Mouse (Mus musculus): ENCODE data around the gene Hoxb2. TPM values are rescaled to one million over a fixed set of nuclear protein-coding genes. Genes with fewer than 3 reads are reported as not detected.

The Hoxb2 gene
- 7.5 and 8.9 TPM in 2 replicates for polyA plus RNA-seq (2014; fragmentation: Nextera tagmentation; extraction: Ambion mirVana)

GRCm38 (mm10) chr11:96350341-96350624 is at the start of gene Hoxb2:
TSS of gene Hoxb2 (plus strand) at chr11:96350525.
- H3K4me1 ChIP-seq (ENCODE audit: control insufficient read depth, insufficient read depth, low read length) = no peaks in the 10 kb centered on the region
- no peak within 1 kb of the TSS; the same call in 1 of the 2 replicates for H3K27ac ChIP-seq (replicated peaks; ENCODE audit: low read depth, low read length)
- DNase-seq (ENCODE audit: low spot score) (no peak), ATAC-seq (ENCODE audit: low read depth) (no peak)
- no peaks in the 10 kb centered on the region for H3K36me3 ChIP-seq (ENCODE audit: control insufficient read depth, insufficient read depth, low read length)
- no peaks in the 10 kb centered on the region for H3K9me3 ChIP-seq (ENCODE audit: control insufficient read depth, low read length)
- H3K4me3 ChIP-seq (ENCODE audit: low read depth, low read length) = no peak within 1 kb of the TSS
- H3K4me2 ChIP-seq (ENCODE audit: low read depth, low read length) = peak within 1 kb of the TSS; percentile 50; the same call in 1 of the 2 replicates
- WGBS = 16% methylated on average over 2 of the region's 2 CpGs
- peaks cover 95% of the 10 kb centered on the region for H3K27me3 ChIP-seq (replicated peaks; ENCODE audit: control insufficient read depth, insufficient read depth, low read length)
- no peak within 1 kb of the TSS; the same call in 1 of the 2 replicates for H3K9ac ChIP-seq (ENCODE audit: low read depth, low read length)

- Histone ChIP-seq H3K27me3 (replicated peaks; ENCODE audit: control insufficient read depth, insufficient read depth, low read length) (peaks cover 100% of the 10 kb centered on the region), H3K4me3 (ENCODE audit: low read depth, low read length) (no peak overlapping the region), H3K36me3 (ENCODE audit: control insufficient read depth, insufficient read depth, low read length) (no peaks in the 10 kb centered on the region), H3K9me3 (ENCODE audit: control insufficient read depth, low read length) (no peaks in the 10 kb centered on the region), H3K27ac (replicated peaks; ENCODE audit: low read depth, low read length) (no peak overlapping the region), H3K9ac (ENCODE audit: low read depth, low read length) (no peak overlapping the region; the same call in 1 of the 2 replicates), H3K4me2 (ENCODE audit: low read depth, low read length) (peak overlapping the region; percentile 3; the same call in 1 of the 2 replicates), H3K4me1 (ENCODE audit: control insufficient read depth, insufficient read depth, low read length) (no peaks in the 10 kb centered on the region)
- ATAC-seq (ENCODE audit: low read depth) (no peak), DNase-seq (ENCODE audit: low spot score) (no peak)
- WGBS = 6% methylated on average over 7 of the region's 10 CpGs
These were observed 49.3 kb upstream of the Hoxb2 start for GRCm38 (mm10) chr11:96301064-96301431.

- WGBS = 2% methylated on average over 15 of the region's 15 CpGs
- Histone ChIP-seq H3K27me3 (replicated peaks; ENCODE audit: control insufficient read depth, insufficient read depth, low read length) (peaks cover 100% of the 10 kb centered on the region), H3K4me1 (ENCODE audit: control insufficient read depth, insufficient read depth, low read length) (no peaks in the 10 kb centered on the region), H3K9ac (ENCODE audit: low read depth, low read length) (no peak overlapping the region), H3K9me3 (ENCODE audit: control insufficient read depth, low read length) (no peaks in the 10 kb centered on the region), H3K4me3 (ENCODE audit: low read depth, low read length) (no peak overlapping the region), H3K4me2 (ENCODE audit: low read depth, low read length) (no peak overlapping the region), H3K27ac (replicated peaks; ENCODE audit: low read depth, low read length) (no peak overlapping the region), H3K36me3 (ENCODE audit: control insufficient read depth, insufficient read depth, low read length) (no peaks in the 10 kb centered on the region)
- ATAC-seq (ENCODE audit: low read depth) = no peak
- DNase-seq (ENCODE audit: low spot score) = no peak
These were observed 48.5 kb upstream of the Hoxb2 start for GRCm38 (mm10) chr11:96301837-96302236.

- no peaks in the 10 kb centered on the region for H3K4me1 ChIP-seq (ENCODE audit: control insufficient read depth, insufficient read depth, low read length)
- H3K9ac ChIP-seq (ENCODE audit: low read depth, low read length) = no peak overlapping the region
- H3K4me2 ChIP-seq (ENCODE audit: low read depth, low read length) = no peak overlapping the region
- WGBS = 6% methylated on average over 23 of the region's 23 CpGs
- no peak overlapping the region; the same call in 1 of the 2 replicates for H3K4me3 ChIP-seq (ENCODE audit: low read depth, low read length)
- H3K9me3 ChIP-seq (ENCODE audit: control insufficient read depth, low read length) = no peaks in the 10 kb centered on the region
- DNase-seq (ENCODE audit: low spot score) = no peak
- no peaks in the 10 kb centered on the region for H3K36me3 ChIP-seq (ENCODE audit: control insufficient read depth, insufficient read depth, low read length)
- no peak overlapping the region for H3K27ac ChIP-seq (replicated peaks; ENCODE audit: low read depth, low read length)
- no peak for ATAC-seq (ENCODE audit: low read depth)
- H3K27me3 ChIP-seq (replicated peaks; ENCODE audit: control insufficient read depth, insufficient read depth, low read length) = peaks cover 100% of the 10 kb centered on the region
These were observed 47.8 kb upstream of the Hoxb2 start for GRCm38 (mm10) chr11:96302381-96303150.

- H3K9ac ChIP-seq (ENCODE audit: low read depth, low read length) = no peak within 1 kb of the TSS
- ATAC-seq (ENCODE audit: low read depth) (no peak; the same call in 1 of the 2 replicates), DNase-seq (ENCODE audit: low spot score) (peak; percentile 48)
- WGBS = 2% methylated on average over 55 of the region's 69 CpGs
- peak within 1 kb of the TSS; percentile 27 for H3K4me2 ChIP-seq (ENCODE audit: low read depth, low read length)
- H3K4me3 ChIP-seq (ENCODE audit: low read depth, low read length) = peak within 1 kb of the TSS; percentile 12; the same call in 1 of the 2 replicates
- no peaks in the 10 kb centered on the region for H3K4me1 ChIP-seq (ENCODE audit: control insufficient read depth, insufficient read depth, low read length)
- peaks cover 100% of the 10 kb centered on the region for H3K27me3 ChIP-seq (replicated peaks; ENCODE audit: control insufficient read depth, insufficient read depth, low read length)
- no peak within 1 kb of the TSS; the same call in 1 of the 2 replicates for H3K27ac ChIP-seq (replicated peaks; ENCODE audit: low read depth, low read length)
- no peaks in the 10 kb centered on the region for H3K9me3 ChIP-seq (ENCODE audit: control insufficient read depth, low read length)
- H3K36me3 ChIP-seq (ENCODE audit: control insufficient read depth, insufficient read depth, low read length) = no peaks in the 10 kb centered on the region
These were observed 46.9 kb upstream of the Hoxb2 start, which contains the start of gene Hoxb5 for GRCm38 (mm10) chr11:96303151-96304099. TSS of gene Hoxb5 (plus strand) at chr11:96303336.

GRCm38 (mm10) chr11:96304381-96305195 is 45.7 kb upstream of the Hoxb2 start:
- no peak for ATAC-seq (ENCODE audit: low read depth)
- Histone ChIP-seq H3K9me3 (ENCODE audit: control insufficient read depth, low read length) (no peaks in the 10 kb centered on the region), H3K4me1 (ENCODE audit: control insufficient read depth, insufficient read depth, low read length) (no peaks in the 10 kb centered on the region), H3K27me3 (replicated peaks; ENCODE audit: control insufficient read depth, insufficient read depth, low read length) (peaks cover 100% of the 10 kb centered on the region), H3K9ac (ENCODE audit: low read depth, low read length) (no peak overlapping the region; the same call in 1 of the 2 replicates), H3K4me2 (ENCODE audit: low read depth, low read length) (peak overlapping the region; percentile 12; the same call in 1 of the 2 replicates), H3K36me3 (ENCODE audit: control insufficient read depth, insufficient read depth, low read length) (no peaks in the 10 kb centered on the region), H3K27ac (replicated peaks; ENCODE audit: low read depth, low read length) (no peak overlapping the region), H3K4me3 (ENCODE audit: low read depth, low read length) (peak overlapping the region; percentile 8; the same call in 1 of the 2 replicates)
- DNase-seq (ENCODE audit: low spot score) = no peak
- 2% methylated on average over 37 of the region's 38 CpGs for WGBS

- peaks cover 100% of the 10 kb centered on the region for H3K27me3 ChIP-seq (replicated peaks; ENCODE audit: control insufficient read depth, insufficient read depth, low read length)
- no peak overlapping the region for H3K27ac ChIP-seq (replicated peaks; ENCODE audit: low read depth, low read length)
- no peak for ATAC-seq (ENCODE audit: low read depth)
- no peak overlapping the region for H3K4me3 ChIP-seq (ENCODE audit: low read depth, low read length)
- WGBS = 44% methylated on average over 6 of the region's 6 CpGs
- no peak overlapping the region for H3K9ac ChIP-seq (ENCODE audit: low read depth, low read length)
- no peaks in the 10 kb centered on the region for H3K4me1 ChIP-seq (ENCODE audit: control insufficient read depth, insufficient read depth, low read length)
- no peaks in the 10 kb centered on the region for H3K9me3 ChIP-seq (ENCODE audit: control insufficient read depth, low read length)
- H3K36me3 ChIP-seq (ENCODE audit: control insufficient read depth, insufficient read depth, low read length) = no peaks in the 10 kb centered on the region
- no peak for DNase-seq (ENCODE audit: low spot score)
- H3K4me2 ChIP-seq (ENCODE audit: low read depth, low read length) = no peak overlapping the region
These were observed 44.7 kb upstream of the Hoxb2 start for GRCm38 (mm10) chr11:96305505-96306182.

Data from embryonic facial prominence, embryonic 14.5 days (tissue).